Mouse (Mus musculus) lung, adult 2 months (tissue): ENCODE measurements at regions not wholly inside any gene's neighbourhood (a gene's known extent, or its start where the extent isn't known, plus 50 kb on each side); places are given as distances from the start of the nearest gene placed in this dataset.

Experiments used
- CTCF ChIP-seq: fragments of 200-500 bp; IDR thresholded peaks from 2 replicates; pipeline ENCODE4 v1.5.1; 2011; ENCODE audit warnings: mild to moderate bottlenecking, low read length, control low read depth; ENCODE audit not compliant: insufficient read depth
- POLR2A ChIP-seq: fragments of 200-500 bp; IDR thresholded peaks from 2 replicates; pipeline ENCODE4 v1.6.1; 2011; ENCODE audit warnings: low read depth, mild to moderate bottlenecking, control low read depth, low read length, borderline replicate concordance; ENCODE audit errors: extremely low read depth

DNA sequence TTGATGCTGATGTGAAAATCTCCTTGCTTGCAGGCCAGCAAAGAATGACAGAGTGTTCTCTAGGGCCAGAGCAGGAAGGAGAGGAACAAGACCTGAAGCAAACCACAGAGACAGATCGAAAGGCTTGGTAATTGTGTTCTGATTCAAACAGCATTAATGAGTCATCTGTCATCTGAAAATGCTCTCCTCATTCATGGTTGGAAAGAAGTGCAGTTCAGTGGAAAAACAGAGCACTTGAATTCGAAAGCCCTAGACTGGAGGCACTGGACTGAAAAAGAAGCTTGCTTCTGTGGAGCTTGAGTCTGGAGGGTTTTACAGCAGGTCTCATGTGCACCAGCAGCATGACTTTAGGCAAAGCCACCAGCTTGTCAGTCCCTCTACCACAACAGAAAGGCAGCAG is 374.3 kb upstream of the B430305J03Rik start:
- TF ChIP-seq CTCF: no peak
- TF ChIP-seq POLR2A: no peak
